Mouse (Mus musculus): ENCODE data around the gene Hist3h2a.

DNA sequence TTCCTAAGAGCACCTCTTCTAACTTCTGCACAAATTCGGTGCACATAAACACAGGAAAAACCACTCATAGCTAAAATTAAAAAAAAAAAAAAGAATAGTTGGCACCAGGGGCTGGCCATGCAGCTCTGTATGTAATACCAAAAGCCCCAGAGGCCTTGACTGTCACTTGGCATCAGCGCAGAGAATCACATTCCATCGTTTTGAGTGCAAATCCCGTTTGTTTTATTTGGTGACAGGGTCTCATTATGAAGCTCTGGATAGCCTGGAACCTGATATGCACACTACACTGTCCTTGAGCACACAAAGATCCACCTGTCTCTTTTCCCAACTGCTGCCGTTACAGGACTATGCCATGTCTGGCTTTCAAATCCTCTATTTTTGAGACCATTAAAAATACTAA, 3.3 kb upstream of the Hist3h2a start:
- TF ChIP-seq CTCF (IDR thresholded peaks at IDR 0.05; ENCODE audit: insufficient read depth, low read depth, low read length) (no peak), POLR2A (IDR thresholded peaks at IDR 0.05; ENCODE audit: insufficient read depth, low read depth, low read length) (no peak)

All from olfactory bulb, adult 2 months (tissue).